In the genomic region with DNA sequence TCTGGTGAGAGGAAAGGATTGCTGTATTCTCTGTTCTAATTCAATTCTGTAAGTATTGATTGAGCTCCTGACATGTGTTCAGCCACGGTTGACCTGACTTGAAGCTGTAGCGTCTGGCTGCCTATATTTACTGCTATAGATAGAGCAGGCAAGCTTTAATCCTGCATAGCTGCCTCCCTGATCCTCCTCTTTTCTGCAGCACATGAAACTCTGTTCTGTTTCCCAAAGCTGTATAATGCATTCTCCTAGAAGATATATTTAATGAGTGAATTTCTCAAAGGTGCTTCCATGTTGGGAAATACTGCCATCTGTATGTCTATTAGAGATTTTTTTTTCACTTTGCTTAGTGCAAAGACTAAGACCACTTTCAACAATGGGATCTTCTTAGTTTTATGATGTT, we compare ENCODE assay signal across 15 mouse cellular contexts.
A peak's percentile ranks its signal among the peaks of the same experiment; 100 is the strongest.
DNase-seq lines count a peak whose midpoint lies in the region; ATAC-seq and TF ChIP-seq lines count a peak whose summit lies in the region.
"Had no signal": no experiment of that assay in that cellular context is flagged by ENCODE, and none has a peak within 500 bp of the region (broad histone marks: within the 10 kb centered on the region; RNA-seq: fewer than 3 reads in every experiment).

No protein-coding gene starts in this region.

- no peaks in the 10 kb centered on the region for H3K9me3 ChIP-seq in hindbrain, embryonic 11.5 days (ENCODE audit: control insufficient read depth, low read length)
- H3K9me3 ChIP-seq in hindbrain, embryonic 16.5 days (ENCODE audit: control insufficient read depth, low read length): no peaks in the 10 kb centered on the region
- no peaks in the 10 kb centered on the region for H3K9me3 ChIP-seq in forebrain, postnatal 0 days (ENCODE audit: low read length)
- no peaks in the 10 kb centered on the region for H3K9me3 ChIP-seq in kidney, embryonic 16.5 days (ENCODE audit: low read length)
- H3K9me3 ChIP-seq: hindbrain, embryonic 15.5 days had no signal

- no peak overlapping the region for H3K4me3 ChIP-seq in hindbrain, embryonic 11.5 days (ENCODE audit: low read depth, low read length)
- no peak overlapping the region for H3K4me3 ChIP-seq in hindbrain, embryonic 16.5 days (ENCODE audit: low read length)
- no peak overlapping the region for H3K4me3 ChIP-seq in forebrain, postnatal 0 days (ENCODE audit: low read depth, low read length)
- no peak overlapping the region for H3K4me3 ChIP-seq in kidney, embryonic 16.5 days (ENCODE audit: low read length)
- H3K4me3 ChIP-seq: gastrocnemius, adult 2 months; hindbrain, embryonic 15.5 days; myocyte had no signal

- H3K4me1 ChIP-seq in hindbrain, embryonic 11.5 days (replicated peaks; ENCODE audit: control insufficient read depth, insufficient read depth, low read length): no peaks in the 10 kb centered on the region
- no peaks in the 10 kb centered on the region for H3K4me1 ChIP-seq in hindbrain, embryonic 16.5 days (ENCODE audit: control insufficient read depth, insufficient read depth, low read depth, low read length)
- H3K4me1 ChIP-seq in forebrain, postnatal 0 days (ENCODE audit: insufficient read depth): no peaks in the 10 kb centered on the region
- no peaks in the 10 kb centered on the region for H3K4me1 ChIP-seq in kidney, embryonic 16.5 days (ENCODE audit: insufficient read depth, low read length)
- H3K4me1 ChIP-seq: hindbrain, embryonic 15.5 days had no signal

- H3K4me2 ChIP-seq in hindbrain, embryonic 11.5 days (replicated peaks; ENCODE audit: low read depth, low read length): no peak overlapping the region
- no peak overlapping the region for H3K4me2 ChIP-seq in hindbrain, embryonic 16.5 days (ENCODE audit: low read length)
- H3K4me2 ChIP-seq in forebrain, postnatal 0 days (ENCODE audit: low read depth): no peak overlapping the region
- H3K4me2 ChIP-seq in kidney, embryonic 16.5 days (replicated peaks; ENCODE audit: low read depth, low read length): no peak overlapping the region
- H3K4me2 ChIP-seq: hindbrain, embryonic 15.5 days had no signal

- H3K36me3 ChIP-seq in hindbrain, embryonic 11.5 days (ENCODE audit: control insufficient read depth, insufficient read depth, low read length): no peaks in the 10 kb centered on the region
- no peaks in the 10 kb centered on the region for H3K36me3 ChIP-seq in hindbrain, embryonic 16.5 days (ENCODE audit: control insufficient read depth, insufficient read depth, low read length)
- H3K36me3 ChIP-seq in forebrain, postnatal 0 days (ENCODE audit: insufficient read depth): no peaks in the 10 kb centered on the region
- no peaks in the 10 kb centered on the region for H3K36me3 ChIP-seq in kidney, embryonic 16.5 days (ENCODE audit: insufficient read depth, low read length)
- H3K36me3 ChIP-seq: hindbrain, embryonic 15.5 days had no signal

- peak; percentile 40; the same call in 1 of the 2 replicates for ATAC-seq in hindbrain, embryonic 11.5 days (ENCODE audit: low FRiP score)
- ATAC-seq in hindbrain, embryonic 16.5 days: no peak
- peak; percentile 60 for ATAC-seq in forebrain, postnatal 0 days
- ATAC-seq in kidney, embryonic 16.5 days (ENCODE audit: low FRiP score, low TSS enrichment): no peak

- H3K27ac ChIP-seq in hindbrain, embryonic 11.5 days (ENCODE audit: low read depth, low read length): no peak overlapping the region
- H3K27ac ChIP-seq in hindbrain, embryonic 16.5 days (ENCODE audit: low read depth, low read length): no peak overlapping the region
- H3K27ac ChIP-seq in forebrain, postnatal 0 days (ENCODE audit: low read depth, low read length): no peak overlapping the region
- H3K27ac ChIP-seq in kidney, embryonic 16.5 days (ENCODE audit: low read length): no peak overlapping the region
- H3K27ac ChIP-seq: gastrocnemius, adult 2 months; hindbrain, embryonic 15.5 days had no signal

- no peak for DNase-seq in hindbrain, embryonic 11.5 days (ENCODE audit: low spot score)
- peak; percentile 8 for DNase-seq in right cerebral cortex, postnatal 25 days
- no peak for DNase-seq in right cerebral cortex, postnatal 14 days
- DNase-seq in forebrain, postnatal 0 days: peak; percentile 22
- peak; percentile 26 for DNase-seq in telencephalon, adult 2 months (ENCODE audit: low read depth, low spot score)
- no peak for DNase-seq in lung, postnatal 10 days
- DNase-seq: adrenal gland, adult 2 months; cerebellum, adult 2 months; gastrocnemius, adult 2 months; kidney, adult 2 months; lung, adult 2 months had no signal

- H3K27me3 ChIP-seq in hindbrain, embryonic 11.5 days (ENCODE audit: control insufficient read depth, insufficient read depth, low read length): no peaks in the 10 kb centered on the region
- H3K27me3 ChIP-seq in hindbrain, embryonic 16.5 days (replicated peaks; ENCODE audit: control insufficient read depth, insufficient read depth, low read length): no peaks in the 10 kb centered on the region
- H3K27me3 ChIP-seq in forebrain, postnatal 0 days (ENCODE audit: insufficient read depth, low read length): no peaks in the 10 kb centered on the region
- no peaks in the 10 kb centered on the region for H3K27me3 ChIP-seq in kidney, embryonic 16.5 days (ENCODE audit: insufficient read depth, low read length)
- H3K27me3 ChIP-seq: hindbrain, embryonic 15.5 days had no signal

- no peak overlapping the region for H3K9ac ChIP-seq in hindbrain, embryonic 11.5 days (ENCODE audit: low read depth, low read length)
- H3K9ac ChIP-seq in hindbrain, embryonic 16.5 days (ENCODE audit: low read depth, low read length): no peak overlapping the region
- no peak overlapping the region for H3K9ac ChIP-seq in forebrain, postnatal 0 days
- no peak overlapping the region for H3K9ac ChIP-seq in kidney, embryonic 16.5 days (replicated peaks; ENCODE audit: low read length)
- H3K9ac ChIP-seq: hindbrain, embryonic 15.5 days had no signal

- WGBS in hindbrain, embryonic 11.5 days: 67% methylated on average over 2 of the region's 2 CpGs
- 30% methylated on average over 2 of the region's 2 CpGs for WGBS in hindbrain, embryonic 16.5 days
- 46% methylated on average over 2 of the region's 2 CpGs for WGBS in forebrain, postnatal 0 days
- WGBS in kidney, embryonic 16.5 days: 64% methylated on average over 2 of the region's 2 CpGs

- TF ChIP-seq CTCF in forebrain, postnatal 0 days (IDR thresholded peaks at IDR 0.05; ENCODE audit: low read depth): peak; percentile 38

Comparison
In these comparisons a context has a peak if more than half of its experiments do, and no peak if none do; other contexts are left out.
1. ATAC-seq: peak in hindbrain, embryonic 11.5 days (single experiment) and forebrain, postnatal 0 days (single experiment); none in hindbrain, embryonic 16.5 days (single experiment) and kidney, embryonic 16.5 days (single experiment).
2. DNase-seq: peak in right cerebral cortex, postnatal 25 days (single experiment), forebrain, postnatal 0 days (single experiment) and telencephalon, adult 2 months (single experiment); none in hindbrain, embryonic 11.5 days (single experiment), right cerebral cortex, postnatal 14 days (single experiment) and lung, postnatal 10 days (single experiment).